Mouse (Mus musculus): ENCODE data around the gene Jpt1.
"Not testable (repeated sequence)": the region's sequence is repeated elsewhere in the genome, so short reads cannot be mapped to it uniquely, and the experiment has no call there.

Gene Jpt1

GRCm38 (mm10) chr11:115512004-115512403 lies 2.2 kb downstream of the Jpt1 start:
- no peak for DNase-seq

GRCm38 (mm10) chr11:115511121-115511520 lies 3.1 kb downstream of the Jpt1 start:
- no peak for DNase-seq

GRCm38 (mm10) chr11:115510507-115510888 lies 3.7 kb downstream of the Jpt1 start:
- DNase-seq, result no peak

DNA sequence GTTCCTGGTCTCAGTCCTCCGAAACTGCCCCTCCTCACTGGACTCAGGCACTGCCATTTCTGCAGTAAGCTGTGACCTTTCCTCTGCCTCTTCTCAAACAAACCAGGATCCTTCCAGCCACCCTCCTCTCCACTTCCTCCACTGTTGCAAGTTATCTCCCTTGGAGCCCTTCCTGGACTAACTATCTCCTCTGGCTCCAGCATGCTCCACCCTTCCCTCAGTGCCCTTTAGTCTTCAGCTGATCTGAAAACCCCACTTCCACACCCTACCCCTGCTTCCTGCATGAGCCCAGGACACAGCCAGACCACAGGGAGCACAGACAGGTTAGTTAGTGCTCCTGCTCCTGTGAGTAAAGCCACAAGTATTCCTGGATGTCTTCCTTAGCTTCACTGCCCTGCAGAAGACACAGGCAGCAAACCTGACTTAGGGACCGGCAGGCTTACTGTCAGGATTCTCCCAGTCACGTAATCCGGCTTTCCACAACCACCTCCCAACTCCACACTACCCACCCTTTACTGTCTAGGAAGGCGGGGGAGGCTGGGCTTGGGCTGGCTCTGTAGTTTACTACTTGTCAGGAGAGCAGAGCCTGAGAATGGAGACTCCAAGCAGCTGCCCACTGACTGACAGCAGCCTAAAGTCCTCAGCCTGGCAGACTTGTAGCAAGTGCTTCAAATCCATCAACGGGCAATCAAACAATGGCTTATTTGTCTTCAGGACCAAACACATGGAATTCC lies 4.2 kb downstream of the Jpt1 start:
- no peak for DNase-seq

- DNase-seq, result peak; percentile 34 to 61
Measured at GRCm38 (mm10) chr11:115508061-115508460, 6.1 kb downstream of the Jpt1 start.

DNA sequence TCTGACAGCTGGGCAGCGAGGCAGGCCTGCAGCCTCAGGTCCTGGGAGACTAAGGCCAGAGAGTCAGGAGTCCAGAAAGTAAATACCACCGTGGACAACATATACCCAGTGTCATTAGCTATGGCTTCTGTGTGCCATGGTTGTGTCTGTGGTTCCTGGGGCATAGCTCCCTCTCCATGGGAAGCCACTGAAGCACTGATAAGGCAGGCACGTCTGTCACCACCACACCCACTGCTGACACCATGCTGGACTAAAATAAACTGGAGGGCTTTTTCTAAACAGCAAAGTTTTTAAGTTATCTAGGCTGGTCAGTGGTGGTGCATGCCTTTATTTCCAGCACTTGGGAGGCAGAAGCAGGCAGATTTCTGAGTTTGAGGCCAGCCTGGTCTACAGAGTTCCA lies 7.6 kb downstream of the Jpt1 start:
- DNase-seq, result no peak

DNA sequence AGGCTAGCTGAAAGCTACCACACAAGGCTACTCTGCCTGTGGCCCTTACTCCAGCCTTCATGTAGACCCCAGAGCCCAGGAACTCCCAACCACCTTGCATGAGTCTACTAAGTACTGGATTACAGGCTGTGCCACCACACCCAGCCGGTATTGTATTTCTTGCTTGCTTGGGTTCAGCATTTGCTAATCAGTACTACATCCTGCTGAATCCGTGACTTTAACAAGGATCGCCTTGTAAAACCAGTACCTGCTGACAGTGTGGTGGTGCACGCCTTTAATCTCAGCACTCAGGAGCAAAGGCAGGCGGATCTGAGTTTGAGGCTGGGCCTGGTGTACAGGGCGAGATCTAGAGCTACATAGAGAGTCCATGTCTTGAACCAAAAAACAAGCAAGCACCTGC lies 11.6 kb downstream of the Jpt1 start:
- no peak for DNase-seq

GRCm38 (mm10) chr11:115496559-115496958 lies 17.6 kb downstream of the Jpt1 start:
- not testable (repeated sequence) for DNase-seq

DNA sequence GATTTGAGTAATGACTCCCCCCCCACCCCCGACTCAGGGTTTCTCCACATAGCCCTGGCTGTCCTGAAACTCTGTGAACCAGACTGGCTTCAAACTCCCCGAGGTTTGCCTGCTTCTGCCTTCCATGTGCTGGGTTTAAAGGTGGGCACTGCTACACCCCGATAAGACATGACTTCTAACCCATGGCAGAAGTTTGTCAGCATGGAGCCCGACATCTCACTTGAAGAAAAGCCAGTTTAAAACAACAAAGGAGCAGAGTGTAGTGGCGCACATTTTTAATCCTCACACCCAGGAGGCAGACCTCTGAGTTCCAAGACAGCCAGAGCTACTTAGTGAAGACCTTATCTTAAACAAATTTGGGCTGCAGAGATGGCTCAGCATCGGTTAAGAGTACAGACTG lies 21.8 kb downstream of the Jpt1 start:
- no peak for DNase-seq

- peak; percentile 82 to 88 for DNase-seq
Measured at GRCm38 (mm10) chr11:115491356-115492083, 22.7 kb downstream of the Jpt1 start, which contains the start of gene Nt5c. TSS of gene Nt5c (minus strand) at chr11:115491862.

DNA sequence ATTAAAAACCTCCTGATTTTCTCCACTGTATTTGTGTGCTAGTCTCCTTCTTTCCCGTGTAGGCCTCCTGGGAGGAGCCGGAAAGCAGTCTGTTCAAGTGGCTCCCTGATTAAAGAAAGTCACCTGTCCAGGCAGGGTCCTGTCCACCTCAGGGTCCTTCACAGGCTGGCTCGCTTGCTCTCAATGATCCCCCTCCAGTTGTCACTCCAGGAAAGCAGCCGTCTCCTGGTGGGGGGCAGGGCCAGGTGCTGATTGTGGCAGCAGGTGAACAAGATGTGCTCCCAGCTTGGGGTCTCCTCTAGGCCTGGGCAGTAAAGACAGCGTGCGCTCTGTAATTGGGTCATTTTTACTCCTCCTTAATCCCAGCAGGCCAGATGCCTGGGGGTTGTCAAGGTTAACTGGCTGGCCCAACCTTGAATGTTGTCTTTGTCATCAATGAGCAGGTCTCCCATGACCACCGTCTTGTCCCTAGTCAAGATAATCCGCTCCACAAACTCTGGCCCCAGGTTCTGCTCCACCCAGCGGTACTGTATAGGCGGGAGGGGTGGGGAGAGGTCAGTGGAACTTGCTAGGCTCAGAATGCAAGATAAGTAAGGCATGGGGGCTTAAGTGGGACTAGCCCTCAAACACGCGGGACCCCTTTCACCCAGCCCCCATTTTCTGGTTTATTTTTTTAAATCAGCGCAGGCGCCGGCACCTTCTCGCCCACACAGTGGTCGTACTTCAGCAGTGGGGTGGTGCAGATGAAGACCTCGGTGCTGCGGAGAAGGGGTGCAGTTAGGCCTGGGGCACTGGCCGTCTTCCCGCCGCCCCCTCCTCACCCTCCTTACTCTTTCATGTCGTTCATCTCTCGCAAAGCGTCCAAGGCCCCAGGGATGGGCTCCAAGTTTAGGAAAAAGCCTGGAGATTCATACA lies 23.5 kb downstream of the Jpt1 start:
- DNase-seq, result peak in 1 of 2 experiments; percentile 29

DNA sequence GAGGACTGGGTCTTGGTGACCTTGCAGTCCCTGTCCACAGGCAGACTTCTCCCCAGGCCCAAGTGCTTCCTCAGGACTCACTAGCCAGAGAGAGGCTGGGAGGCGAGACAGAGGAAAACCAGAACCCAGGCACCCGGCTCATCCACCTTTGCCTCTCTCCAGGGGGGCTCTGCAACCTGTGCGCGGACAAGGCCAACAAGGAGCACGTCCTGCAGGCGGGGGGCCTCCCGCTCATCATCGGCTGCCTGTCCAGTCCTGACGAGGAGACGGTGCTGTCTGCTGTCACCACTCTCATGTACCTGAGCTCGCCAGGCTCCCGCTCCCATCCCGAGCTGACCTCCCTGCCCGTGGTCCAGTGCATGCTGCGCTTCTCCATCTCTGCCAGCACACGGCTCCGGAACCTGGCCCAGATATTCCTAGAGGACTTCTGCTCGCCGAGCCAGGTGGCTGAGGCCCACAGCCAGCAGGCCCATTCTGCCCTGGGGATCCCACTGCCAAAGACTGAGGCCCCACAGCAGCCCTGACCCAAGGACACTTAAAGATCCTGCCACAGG lies 25.6 kb downstream of the Jpt1 start:
- no peak for DNase-seq

GRCm38 (mm10) chr11:115485155-115485554 lies 29.0 kb downstream of the Jpt1 start:
- no peak for DNase-seq

DNA sequence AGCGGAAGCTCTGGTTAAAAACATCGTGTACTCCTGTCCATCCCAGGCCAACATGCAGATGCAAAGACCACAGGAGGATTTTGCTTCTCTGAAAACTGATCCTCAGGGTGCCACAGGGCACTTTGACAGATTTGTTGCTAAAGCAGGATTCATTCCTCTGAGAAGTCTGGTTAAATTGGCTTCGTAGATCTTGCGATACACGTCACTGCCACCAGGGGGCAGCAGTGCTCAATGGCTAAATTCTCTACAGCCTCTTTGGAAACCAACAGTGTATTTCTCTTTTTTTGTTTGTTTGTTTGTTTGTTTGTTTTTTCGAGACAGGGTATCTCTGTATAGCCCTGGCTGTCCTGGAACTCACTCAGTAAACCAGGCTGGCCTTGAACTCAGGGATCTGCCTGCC lies 30.5 kb downstream of the Jpt1 start:
- DNase-seq, result peak; percentile 74 to 82

DNA sequence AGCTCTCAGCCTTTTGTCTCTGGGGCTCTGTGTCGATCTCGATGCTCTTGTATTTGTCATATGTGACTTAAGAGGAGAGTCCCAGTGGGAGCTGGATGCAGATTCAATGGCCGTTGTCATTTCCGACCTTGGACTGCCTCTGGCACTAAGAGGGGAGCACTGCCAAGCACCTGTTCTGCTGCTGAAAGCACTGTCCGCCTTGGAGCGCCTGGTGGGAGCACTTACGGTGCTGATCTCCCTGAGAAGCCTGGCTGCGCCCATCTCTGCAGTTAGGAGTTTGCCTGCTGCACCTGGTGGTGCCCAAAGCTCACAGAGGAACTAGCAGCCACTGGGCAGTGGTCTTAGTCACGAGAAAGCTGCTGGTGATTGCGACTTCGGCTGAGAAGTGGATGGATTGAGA lies 30.9 kb downstream of the Jpt1 start:
- DNase-seq, result no peak

DNA sequence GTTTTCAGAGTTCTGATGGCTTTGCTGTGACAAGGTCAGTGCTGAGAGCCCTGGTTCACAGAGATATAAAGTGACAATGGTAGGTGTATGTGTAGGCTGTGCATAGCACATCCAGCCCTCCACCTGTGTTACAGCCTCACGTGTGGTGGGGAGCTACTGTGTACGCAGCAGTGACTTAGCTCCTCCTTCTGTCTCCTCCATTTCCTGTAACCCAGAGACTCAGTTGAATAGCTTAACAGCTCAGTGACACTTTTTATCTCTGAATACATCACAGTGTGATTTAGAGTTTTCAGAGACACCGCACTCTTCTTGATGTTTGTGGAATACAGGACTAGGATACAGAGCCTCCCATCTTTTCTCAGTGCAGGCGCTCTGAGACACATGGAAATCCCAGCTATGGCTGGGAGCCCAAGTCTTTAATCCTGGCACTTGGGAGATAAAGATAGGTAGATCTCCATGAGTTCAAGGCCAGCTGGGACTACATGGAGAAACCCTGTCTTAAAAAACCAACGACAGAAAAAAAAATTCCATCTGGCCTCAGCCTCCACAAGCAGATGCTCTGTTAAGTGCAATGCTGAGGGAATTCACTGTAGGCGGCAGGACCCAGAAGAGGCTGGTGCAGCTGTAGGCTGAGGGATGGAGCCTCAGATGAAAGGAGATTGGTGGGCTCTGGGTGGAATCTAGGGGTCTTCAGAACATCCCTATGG lies 32.5 kb downstream of the Jpt1 start:
- DNase-seq, result peak; percentile 48 to 72

- no peak for DNase-seq
Measured at GRCm38 (mm10) chr11:115478296-115478938, 35.8 kb downstream of the Jpt1 start.

DNA sequence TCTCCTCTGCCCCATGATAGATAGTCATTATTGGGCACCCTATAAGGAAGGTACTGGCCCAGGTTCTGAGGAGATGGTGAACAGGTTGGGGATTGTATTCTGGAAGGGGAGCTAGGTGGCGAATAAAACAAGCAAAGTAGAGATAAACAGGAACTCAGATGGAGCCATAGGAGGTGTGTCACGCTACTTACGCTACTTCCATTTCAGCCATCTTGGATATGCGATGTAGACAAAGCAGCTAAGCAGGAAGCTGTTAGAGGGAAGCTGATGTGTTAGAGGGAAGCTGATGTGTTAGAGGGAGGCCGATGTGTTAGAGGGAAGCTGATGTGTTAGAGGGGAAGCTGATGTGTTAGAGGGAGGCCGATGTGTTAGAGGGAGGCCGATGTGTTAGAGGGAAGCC lies 36.8 kb downstream of the Jpt1 start:
- DNase-seq, result not testable (repeated sequence)

- DNase-seq, result peak in 1 of 2 experiments; percentile 9
Measured at GRCm38 (mm10) chr11:115476630-115477029, 37.6 kb downstream of the Jpt1 start.

- DNase-seq, result no peak
Measured at GRCm38 (mm10) chr11:115475758-115476237, 38.4 kb downstream of the Jpt1 start.

DNA sequence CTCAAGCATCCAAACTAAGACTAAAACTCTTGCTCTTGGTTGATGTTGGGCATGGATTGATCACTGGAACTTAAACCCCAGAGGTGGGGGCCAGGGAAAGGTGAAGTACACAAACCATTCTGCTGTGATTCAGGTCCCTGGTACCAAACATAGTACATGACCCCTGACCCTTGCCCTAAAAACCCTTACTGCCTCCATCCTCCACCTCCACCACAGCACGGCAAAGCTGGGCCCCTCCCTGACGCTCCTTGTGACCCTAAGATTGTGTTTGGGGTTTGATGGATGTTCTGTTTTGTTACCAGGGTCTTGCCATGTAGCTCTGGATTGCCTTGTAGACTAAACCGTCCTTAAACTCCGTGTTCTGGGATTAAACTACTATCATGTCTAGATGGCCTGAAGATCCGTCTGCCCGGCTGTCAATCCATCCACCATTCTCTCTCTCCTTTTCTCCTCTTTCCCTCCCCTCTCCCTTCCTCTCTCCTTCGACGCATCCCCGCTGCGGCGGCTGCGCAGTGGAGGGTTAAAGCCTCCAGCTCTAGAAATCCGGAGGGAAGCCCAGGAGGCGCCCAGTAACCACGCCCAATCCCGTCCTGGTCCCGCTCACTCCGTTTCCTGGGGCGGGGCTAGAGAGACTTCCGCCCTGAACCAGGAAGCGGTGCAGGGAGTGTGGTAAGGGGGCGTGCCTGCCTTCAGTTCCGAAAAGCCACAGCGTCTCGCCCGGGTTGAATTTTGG lies 39.0 kb downstream of the Jpt1 start, which contains the start of gene Armc7:
Armc7 (plus strand) TSS at position 643 of the 733 bp plus-strand sequence.
- DNase-seq, result peak; percentile 95
